Mouse (Mus musculus): ENCODE data around the gene Synm. TPM values are rescaled to one million over a fixed set of nuclear protein-coding genes. Genes with fewer than 3 reads are reported as not detected.

The Synm gene
- polyA plus RNA-seq, 1 experiment from 2014 or later, result 1.3 TPM

DNA sequence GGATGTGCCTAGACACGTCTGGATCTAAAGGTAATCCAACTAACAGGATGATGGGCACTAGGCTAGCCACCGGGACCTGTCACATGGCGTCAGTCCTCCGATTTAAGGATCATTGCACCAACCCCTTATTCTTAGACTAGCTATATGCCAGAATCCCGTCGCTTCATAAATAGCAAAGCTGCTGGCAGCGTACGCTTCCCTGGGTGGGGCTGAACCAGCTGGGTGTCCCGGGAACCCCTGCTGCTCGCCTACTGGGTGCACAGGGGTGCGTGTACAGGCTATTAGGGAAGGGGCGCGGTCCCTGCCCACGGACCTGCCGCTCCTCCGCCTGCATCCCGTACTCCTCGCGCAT is 1.1 kb downstream of the Synm start:
- H3K9ac ChIP-seq (ENCODE audit: low read length), result peak overlapping the region; percentile 48; the same call in 1 of the 2 replicates
- H3K4me2 ChIP-seq, result peak overlapping the region; percentile 97
- DNase-seq (ENCODE audit: low spot score, missing footprints) (peak; percentile 89), ATAC-seq (ENCODE audit: low FRiP score) (no peak; the same call in 1 of the 2 replicates)
- no peaks in the 10 kb centered on the region for H3K36me3 ChIP-seq (ENCODE audit: control insufficient read depth, insufficient read depth, low read length)
- WGBS, result under 1% methylated on average over 19 of the region's 19 CpGs
- H3K4me1 ChIP-seq (ENCODE audit: control insufficient read depth, insufficient read depth, low read length), result peaks cover 2% of the 10 kb centered on the region; the same call in 1 of the 2 replicates
- H3K9me3 ChIP-seq (ENCODE audit: control insufficient read depth, low read length), result no peaks in the 10 kb centered on the region
- peak overlapping the region; percentile 40 for H3K4me3 ChIP-seq (ENCODE audit: low read depth, low read length)
- no peak overlapping the region for H3K27ac ChIP-seq (ENCODE audit: low read depth, low read length)
- peaks cover 10% of the 10 kb centered on the region for H3K27me3 ChIP-seq (ENCODE audit: control insufficient read depth, insufficient read depth, low read length)

DNA sequence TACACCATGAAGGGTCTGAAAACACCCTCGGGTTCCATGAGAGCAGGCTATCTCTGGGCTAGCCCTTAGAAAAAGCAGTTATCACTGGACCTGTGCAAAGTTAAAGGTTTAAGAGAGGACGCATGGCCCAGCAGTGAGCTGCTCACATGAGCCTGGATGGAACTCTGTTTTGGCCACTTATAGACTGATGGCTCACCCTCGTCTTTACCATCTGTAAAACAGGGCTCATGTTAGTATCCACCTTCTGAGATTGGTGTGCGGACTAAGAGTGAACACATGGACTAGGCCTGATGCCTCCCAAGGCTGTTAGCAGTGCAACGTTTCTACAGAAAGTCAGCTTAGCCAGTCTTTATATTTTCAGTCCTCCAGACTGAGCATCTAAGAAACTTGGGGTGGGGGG is 2.9 kb downstream of the Synm start:
- Histone ChIP-seq H3K9me3 (ENCODE audit: control insufficient read depth, low read length) (no peaks in the 10 kb centered on the region), H3K27me3 (ENCODE audit: control insufficient read depth, insufficient read depth, low read length) (peaks cover 10% of the 10 kb centered on the region), H3K4me2 (no peak overlapping the region), H3K27ac (ENCODE audit: low read depth, low read length) (no peak overlapping the region), H3K4me1 (ENCODE audit: control insufficient read depth, insufficient read depth, low read length) (peaks cover 2% of the 10 kb centered on the region; the same call in 1 of the 2 replicates), H3K4me3 (ENCODE audit: low read depth, low read length) (no peak overlapping the region), H3K9ac (ENCODE audit: low read length) (no peak overlapping the region), H3K36me3 (ENCODE audit: control insufficient read depth, insufficient read depth, low read length) (no peaks in the 10 kb centered on the region)
- DNase-seq (ENCODE audit: low spot score, missing footprints) (peak; percentile 81), ATAC-seq (ENCODE audit: low FRiP score) (no peak)
- 65% methylated on average over 5 of the region's 5 CpGs for WGBS

DNA sequence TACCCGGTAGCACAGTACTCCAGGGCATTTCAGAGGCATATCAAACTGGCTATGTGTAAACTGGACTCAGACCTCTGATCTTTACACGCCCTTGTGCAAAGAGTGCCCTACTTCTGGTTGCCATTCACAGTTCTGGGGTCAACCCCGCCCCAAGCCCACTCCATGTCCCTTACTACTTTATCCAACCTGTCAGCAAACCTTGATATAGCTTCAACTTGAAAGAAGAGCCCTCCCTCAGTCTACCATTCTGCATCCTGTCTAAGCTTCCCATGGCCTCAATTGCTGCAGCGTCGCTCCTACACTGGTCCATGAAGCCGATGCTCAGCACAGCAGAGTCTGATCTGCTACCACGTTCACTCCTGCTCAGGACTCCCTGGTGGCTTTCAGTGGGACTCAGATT is 4.2 kb downstream of the Synm start:
- Histone ChIP-seq H3K9me3 (ENCODE audit: control insufficient read depth, low read length) (no peaks in the 10 kb centered on the region), H3K27ac (ENCODE audit: low read depth, low read length) (no peak overlapping the region), H3K4me1 (ENCODE audit: control insufficient read depth, insufficient read depth, low read length) (peaks cover 2% of the 10 kb centered on the region; the same call in 1 of the 2 replicates), H3K4me3 (ENCODE audit: low read depth, low read length) (no peak overlapping the region), H3K9ac (ENCODE audit: low read length) (no peak overlapping the region), H3K27me3 (ENCODE audit: control insufficient read depth, insufficient read depth, low read length) (peaks cover 10% of the 10 kb centered on the region), H3K36me3 (ENCODE audit: control insufficient read depth, insufficient read depth, low read length) (no peaks in the 10 kb centered on the region), H3K4me2 (no peak overlapping the region)
- ATAC-seq (ENCODE audit: low FRiP score) (no peak), DNase-seq (ENCODE audit: low spot score, missing footprints) (peak; percentile 76)
- WGBS, result 83% methylated on average over 7 of the region's 7 CpGs

DNA sequence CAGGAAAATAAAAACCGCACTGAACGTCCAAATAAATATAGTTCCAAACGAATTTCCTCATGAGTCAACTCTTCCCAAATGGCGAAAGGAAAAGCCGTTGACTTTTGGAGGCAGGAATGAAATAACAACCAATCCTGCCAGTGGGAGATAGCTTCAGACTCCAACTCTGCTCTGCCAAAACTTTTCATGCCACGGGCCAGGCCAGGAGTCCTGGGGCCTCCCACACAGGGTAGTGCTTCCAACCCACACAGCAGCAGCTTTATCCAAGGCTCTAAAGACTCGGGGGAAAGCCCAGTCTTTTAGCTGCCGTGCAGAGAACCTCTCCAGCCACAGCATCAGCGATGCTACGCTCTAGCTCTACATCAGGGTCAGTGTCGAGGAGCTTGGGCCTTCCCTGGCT is 4.9 kb downstream of the Synm start:
- H3K4me1 ChIP-seq (ENCODE audit: control insufficient read depth, insufficient read depth, low read length), result no peaks in the 10 kb centered on the region; the same call in 1 of the 2 replicates
- WGBS, result 76% methylated on average over 11 of the region's 11 CpGs
- no peak overlapping the region for H3K27ac ChIP-seq (ENCODE audit: low read depth, low read length)
- H3K4me2 ChIP-seq, result no peak overlapping the region
- ATAC-seq (ENCODE audit: low FRiP score) (no peak), DNase-seq (ENCODE audit: low spot score, missing footprints) (peak; percentile 56)
- H3K27me3 ChIP-seq (ENCODE audit: control insufficient read depth, insufficient read depth, low read length), result peaks cover 10% of the 10 kb centered on the region
- no peak overlapping the region for H3K4me3 ChIP-seq (ENCODE audit: low read depth, low read length)
- no peaks in the 10 kb centered on the region for H3K9me3 ChIP-seq (ENCODE audit: control insufficient read depth, low read length)
- H3K9ac ChIP-seq (ENCODE audit: low read length), result no peak overlapping the region
- H3K36me3 ChIP-seq (ENCODE audit: control insufficient read depth, insufficient read depth, low read length), result no peaks in the 10 kb centered on the region

DNA sequence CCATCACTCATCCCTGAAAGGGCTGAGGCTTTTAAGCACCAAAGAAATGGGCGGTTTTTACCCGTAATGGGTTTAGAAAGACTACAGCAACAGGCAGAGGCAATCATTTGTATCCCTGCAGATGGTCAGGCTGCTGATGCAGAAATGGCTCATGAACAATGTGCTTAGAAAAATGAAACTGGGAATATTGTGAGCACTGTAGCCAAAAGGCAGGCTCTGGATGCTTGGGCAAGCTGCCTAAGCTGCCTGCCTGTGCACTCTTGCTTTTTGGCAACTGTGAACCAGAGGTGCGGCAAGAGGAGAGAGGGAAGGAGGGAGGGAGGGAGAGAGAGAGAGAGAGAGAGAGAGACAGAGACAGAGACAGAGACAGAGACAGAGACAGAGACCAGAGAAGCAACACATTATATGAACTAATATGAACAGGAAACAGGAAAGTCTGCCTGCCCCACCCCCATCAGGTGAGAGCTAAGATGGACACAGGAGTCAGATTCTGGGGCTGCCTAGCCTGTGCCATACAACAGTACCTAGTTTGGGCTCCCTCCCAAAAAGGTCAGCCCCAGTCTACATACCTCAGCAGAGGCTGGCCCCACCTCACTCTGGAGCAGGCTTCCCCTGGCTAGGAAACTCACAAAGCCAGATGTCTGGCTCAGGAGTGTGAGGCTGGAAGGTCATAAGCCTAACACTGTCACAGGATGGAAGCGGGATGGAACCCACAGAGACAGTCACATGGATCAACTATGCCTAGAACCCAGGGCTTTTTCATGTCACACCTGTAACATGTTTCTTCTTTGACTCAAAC is 9.9 kb downstream of the Synm start:
- DNase-seq (ENCODE audit: low spot score, missing footprints) (peak; percentile 80), ATAC-seq (ENCODE audit: low FRiP score) (no peak)
- Histone ChIP-seq H3K4me1 (ENCODE audit: control insufficient read depth, insufficient read depth, low read length) (no peaks in the 10 kb centered on the region), H3K4me3 (ENCODE audit: low read depth, low read length) (no peak overlapping the region), H3K9ac (ENCODE audit: low read length) (no peak overlapping the region), H3K36me3 (ENCODE audit: control insufficient read depth, insufficient read depth, low read length) (no peaks in the 10 kb centered on the region), H3K27me3 (ENCODE audit: control insufficient read depth, insufficient read depth, low read length) (no peaks in the 10 kb centered on the region), H3K27ac (ENCODE audit: low read depth, low read length) (no peak overlapping the region), H3K4me2 (no peak overlapping the region), H3K9me3 (ENCODE audit: control insufficient read depth, low read length) (no peaks in the 10 kb centered on the region)
- WGBS, result 92% methylated on average over 4 of the region's 4 CpGs

DNA sequence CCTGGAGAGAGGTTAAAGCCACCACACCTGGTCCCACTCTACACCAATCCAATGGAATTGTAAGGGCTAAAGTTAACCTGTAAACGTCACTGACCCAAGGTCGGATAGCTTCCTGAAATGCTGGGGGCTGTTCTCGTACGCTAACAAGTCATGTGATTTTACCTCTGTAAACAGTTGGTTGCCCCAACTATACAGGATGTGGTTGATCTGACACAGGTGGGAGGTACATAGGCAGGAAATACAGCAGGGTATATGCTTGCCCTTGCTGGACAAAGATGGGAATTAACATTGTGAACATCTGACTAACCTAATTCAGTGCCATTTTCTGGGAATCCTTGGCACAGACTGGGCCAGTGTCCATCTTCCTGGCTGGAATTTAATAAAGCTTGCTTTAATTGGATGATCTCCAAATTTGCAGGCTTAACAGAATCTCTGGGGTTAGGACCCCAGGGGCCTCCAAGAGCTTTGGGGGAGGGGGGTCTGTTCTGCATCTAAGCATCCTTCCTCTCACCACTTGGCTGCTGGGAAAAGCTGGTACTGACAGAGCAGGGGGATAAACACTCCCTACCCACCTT is 11.7 kb downstream of the Synm start:
- Histone ChIP-seq H3K9me3 (ENCODE audit: control insufficient read depth, low read length) (no peaks in the 10 kb centered on the region), H3K36me3 (ENCODE audit: control insufficient read depth, insufficient read depth, low read length) (no peaks in the 10 kb centered on the region), H3K4me2 (no peak overlapping the region), H3K27ac (ENCODE audit: low read depth, low read length) (no peak overlapping the region), H3K9ac (ENCODE audit: low read length) (no peak overlapping the region), H3K27me3 (ENCODE audit: control insufficient read depth, insufficient read depth, low read length) (no peaks in the 10 kb centered on the region), H3K4me1 (ENCODE audit: control insufficient read depth, insufficient read depth, low read length) (no peaks in the 10 kb centered on the region), H3K4me3 (ENCODE audit: low read depth, low read length) (no peak overlapping the region)
- DNase-seq (ENCODE audit: low spot score, missing footprints) (peak; percentile 57), ATAC-seq (ENCODE audit: low FRiP score) (no peak)
- WGBS, result 93% methylated on average over 4 of the region's 4 CpGs

DNA sequence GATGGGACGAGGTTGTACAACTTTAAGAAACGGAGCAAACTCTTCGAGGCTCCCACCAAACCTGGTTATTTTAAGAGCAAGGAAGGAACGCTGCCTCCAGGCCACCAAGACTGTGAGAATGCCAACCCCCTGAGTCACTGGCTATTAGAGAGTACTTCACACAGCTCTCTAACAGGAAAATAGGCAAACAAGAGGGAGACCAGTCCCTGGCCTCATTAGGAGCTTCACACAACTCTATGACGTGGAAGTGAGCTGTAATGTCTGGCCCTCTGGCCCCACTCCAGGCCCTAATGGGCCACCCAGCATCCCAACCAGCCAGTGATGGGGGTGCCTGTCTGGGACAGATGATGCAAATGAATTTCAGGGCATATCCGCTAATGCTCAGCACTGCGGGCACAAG is 17.8 kb downstream of the Synm start:
- Histone ChIP-seq H3K4me2 (no peak overlapping the region), H3K9me3 (ENCODE audit: control insufficient read depth, low read length) (no peaks in the 10 kb centered on the region), H3K27ac (ENCODE audit: low read depth, low read length) (no peak overlapping the region), H3K9ac (ENCODE audit: low read length) (no peak overlapping the region), H3K27me3 (ENCODE audit: control insufficient read depth, insufficient read depth, low read length) (no peaks in the 10 kb centered on the region), H3K36me3 (ENCODE audit: control insufficient read depth, insufficient read depth, low read length) (no peaks in the 10 kb centered on the region), H3K4me1 (ENCODE audit: control insufficient read depth, insufficient read depth, low read length) (no peaks in the 10 kb centered on the region), H3K4me3 (ENCODE audit: low read depth, low read length) (no peak overlapping the region)
- 84% methylated on average over 7 of the region's 7 CpGs for WGBS
- ATAC-seq (ENCODE audit: low FRiP score), result no peak
- DNase-seq (ENCODE audit: low spot score, missing footprints), result no peak

DNA sequence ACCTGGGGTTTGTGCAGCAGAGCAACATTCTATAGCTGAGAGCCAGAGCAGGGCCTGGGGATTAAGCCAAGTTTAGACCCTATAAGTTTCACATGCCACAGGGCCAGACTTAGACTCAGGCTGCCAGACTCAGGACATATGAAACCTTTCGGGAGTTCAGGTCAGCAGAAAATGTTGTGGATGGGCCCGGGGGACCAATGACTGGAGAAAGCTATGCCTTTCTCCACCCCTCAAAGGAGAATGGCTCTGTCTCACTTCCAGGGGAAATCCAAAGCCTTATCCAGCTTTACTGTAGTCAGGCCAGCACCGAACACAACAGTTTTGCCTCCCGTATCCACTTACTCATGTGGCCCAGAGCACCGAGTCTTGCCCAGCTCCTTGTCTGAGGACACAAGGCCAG is 18.7 kb downstream of the Synm start:
- no peaks in the 10 kb centered on the region for H3K36me3 ChIP-seq (ENCODE audit: control insufficient read depth, insufficient read depth, low read length)
- H3K4me1 ChIP-seq (ENCODE audit: control insufficient read depth, insufficient read depth, low read length), result no peaks in the 10 kb centered on the region
- no peaks in the 10 kb centered on the region for H3K27me3 ChIP-seq (ENCODE audit: control insufficient read depth, insufficient read depth, low read length)
- WGBS, result 77% methylated on average over 5 of the region's 5 CpGs
- no peak for ATAC-seq (ENCODE audit: low FRiP score)
- no peak for DNase-seq (ENCODE audit: low spot score, missing footprints)
- no peaks in the 10 kb centered on the region for H3K9me3 ChIP-seq (ENCODE audit: control insufficient read depth, low read length)
- H3K4me2 ChIP-seq, result no peak overlapping the region
- no peak overlapping the region for H3K4me3 ChIP-seq (ENCODE audit: low read depth, low read length)
- no peak overlapping the region for H3K9ac ChIP-seq (ENCODE audit: low read length)
- H3K27ac ChIP-seq (ENCODE audit: low read depth, low read length), result no peak overlapping the region

DNA sequence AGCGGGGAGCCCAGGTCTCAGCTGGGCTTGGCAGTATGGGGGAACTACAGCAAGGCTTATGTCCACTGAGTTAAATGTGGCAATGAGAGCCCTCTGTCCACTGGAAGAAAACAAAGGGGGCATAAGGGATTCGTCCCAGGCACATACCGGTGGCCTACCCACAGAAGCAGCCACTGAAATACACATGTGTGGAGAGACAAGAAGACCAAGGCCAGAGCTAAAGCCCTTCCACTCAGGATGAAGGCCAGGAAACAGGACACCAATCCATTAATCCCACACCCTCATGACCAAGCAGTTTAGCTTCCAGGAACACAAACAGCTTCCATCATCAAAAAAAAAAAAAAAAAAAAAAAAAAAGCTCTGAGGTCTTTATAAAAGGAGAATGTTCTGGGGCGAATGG is 19.2 kb downstream of the Synm start:
- H3K9me3 ChIP-seq (ENCODE audit: control insufficient read depth, low read length), result no peaks in the 10 kb centered on the region
- H3K36me3 ChIP-seq (ENCODE audit: control insufficient read depth, insufficient read depth, low read length), result no peaks in the 10 kb centered on the region
- no peaks in the 10 kb centered on the region for H3K27me3 ChIP-seq (ENCODE audit: control insufficient read depth, insufficient read depth, low read length)
- H3K9ac ChIP-seq (ENCODE audit: low read length), result no peak overlapping the region
- H3K4me2 ChIP-seq, result no peak overlapping the region
- no peak overlapping the region for H3K27ac ChIP-seq (ENCODE audit: low read depth, low read length)
- DNase-seq (ENCODE audit: low spot score, missing footprints), result no peak
- 88% methylated on average over 4 of the region's 4 CpGs for WGBS
- no peak overlapping the region for H3K4me3 ChIP-seq (ENCODE audit: low read depth, low read length)
- H3K4me1 ChIP-seq (ENCODE audit: control insufficient read depth, insufficient read depth, low read length), result no peaks in the 10 kb centered on the region
- ATAC-seq (ENCODE audit: low FRiP score), result no peak

Measured in midbrain, embryonic 11.5 days (tissue).